Mouse (Mus musculus): ENCODE results near the gene Psmd5. TPM values are rescaled to one million over a fixed set of nuclear protein-coding genes. Genes with fewer than 3 reads are reported as not detected.

Gene Psmd5
- polyA plus RNA-seq, 1 experiment: 4.2 TPM

GRCm38 (mm10) chr2:34880054-34880453 lies 5.3 kb upstream of the Psmd5 start:
- Histone ChIP-seq H3K27ac (ENCODE audit: insufficient read depth, low read depth, low read length) (no peak overlapping the region), H3K4me3 (ENCODE audit: low read depth, low read length) (no peak overlapping the region), H3K27me3 (ENCODE audit: control insufficient read depth, insufficient read depth, low read length) (no peaks in the 10 kb centered on the region), H3K36me3 (ENCODE audit: control insufficient read depth, insufficient read depth, low read length) (no peaks in the 10 kb centered on the region), H3K4me1 (ENCODE audit: control insufficient read depth, insufficient read depth, insufficient read length, low read length) (peaks cover 2% of the 10 kb centered on the region; the same call in 1 of the 2 replicates)
- WGBS: 83% methylated on average over 10 of the region's 10 CpGs
- TF ChIP-seq CTCF (IDR thresholded peaks at IDR 0.05; ENCODE audit: extremely low read depth, insufficient read length, insufficient replicate concordance, low read depth, low read length) (no peak), POLR2A (IDR thresholded peaks at IDR 0.05; ENCODE audit: low read depth, low read length) (no peak)

DNA sequence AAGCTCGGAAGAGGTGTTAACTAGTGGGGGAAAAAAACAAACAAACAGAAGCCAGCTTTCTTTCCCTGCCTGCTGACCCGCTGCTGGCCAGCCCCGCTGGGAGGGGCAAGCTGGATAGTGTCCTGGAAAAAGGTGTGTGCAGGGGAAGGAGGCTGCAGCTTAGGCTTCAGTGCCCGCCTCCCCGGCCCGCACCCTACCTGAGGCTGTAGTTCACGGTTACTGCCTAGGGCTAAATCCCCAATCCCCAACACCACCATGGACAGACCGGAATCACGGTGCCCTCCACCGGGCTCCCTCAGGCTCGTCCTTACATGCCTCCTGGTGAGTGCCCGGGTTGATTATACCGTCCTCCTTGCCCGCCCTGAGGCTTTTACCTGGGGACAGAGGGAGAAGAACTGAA lies 497 bp downstream of the Psmd5 start, which contains the start of gene Cutal:
Gene Cutal, plus strand, starts transcription at position 126 of the 400 bp plus-strand sequence.
- H3K27me3 ChIP-seq (ENCODE audit: control insufficient read depth, insufficient read depth, low read length): no peaks in the 10 kb centered on the region
- TF ChIP-seq CTCF (IDR thresholded peaks at IDR 0.05; ENCODE audit: extremely low read depth, insufficient read length, insufficient replicate concordance, low read depth, low read length): no peak
- TF ChIP-seq POLR2A (IDR thresholded peaks at IDR 0.05; ENCODE audit: low read depth, low read length): no peak
- peaks cover 5% of the 10 kb centered on the region; the same call in 1 of the 2 replicates for H3K4me1 ChIP-seq (ENCODE audit: control insufficient read depth, insufficient read depth, insufficient read length, low read length)
- H3K27ac ChIP-seq (ENCODE audit: insufficient read depth, low read depth, low read length): peak within 1 kb of the TSS; percentile 24; the same call in 1 of the 2 replicates
- peak within 1 kb of the TSS; percentile 56 for H3K4me3 ChIP-seq (ENCODE audit: low read depth, low read length)
- no peaks in the 10 kb centered on the region for H3K36me3 ChIP-seq (ENCODE audit: control insufficient read depth, insufficient read depth, low read length)
- 9% methylated on average over 14 of the region's 14 CpGs for WGBS

DNA sequence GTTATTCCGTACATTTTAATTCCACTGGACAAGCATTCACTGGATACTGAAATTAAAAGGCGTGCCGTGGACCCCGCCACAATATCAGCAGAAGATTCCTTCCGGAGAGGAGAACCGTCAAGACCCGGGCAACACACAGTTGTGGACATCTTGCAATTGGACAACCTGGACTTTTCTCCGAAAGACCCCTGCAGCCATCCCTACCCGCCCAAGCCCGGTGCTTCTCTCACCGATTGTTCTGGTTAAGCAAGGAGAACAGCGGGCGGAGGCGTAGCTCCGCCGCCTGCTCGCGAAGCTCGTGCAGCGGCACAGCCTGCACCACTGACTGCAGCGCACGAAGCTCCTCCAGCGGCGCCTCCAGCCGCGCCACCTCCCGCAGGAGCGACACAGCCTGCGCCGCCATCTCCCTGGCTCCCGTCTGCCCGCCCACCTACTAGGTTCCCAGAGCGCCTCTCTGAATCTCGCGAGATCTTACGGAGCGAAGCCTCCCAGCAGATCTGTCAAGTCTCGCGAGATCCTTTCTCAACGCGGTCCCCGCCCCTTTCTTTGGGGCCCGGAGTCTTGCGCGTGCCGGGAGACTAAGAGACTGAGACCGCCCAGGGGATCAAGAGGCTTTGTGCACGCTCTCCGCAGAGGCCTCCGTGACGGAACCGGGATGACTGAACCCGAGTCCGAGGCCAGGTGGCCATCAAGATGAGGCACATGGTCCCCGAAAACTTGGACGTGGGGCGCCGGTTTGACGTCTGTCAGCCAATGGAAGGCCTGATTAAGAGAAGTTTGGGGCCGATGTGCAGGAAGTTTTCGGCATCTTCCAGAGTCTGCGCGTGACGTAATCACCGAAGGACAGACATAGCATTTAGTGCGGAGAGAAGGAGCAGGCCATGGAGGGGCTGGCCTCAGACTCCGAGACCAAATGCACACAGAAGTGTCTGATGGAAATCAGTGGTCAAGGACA lies 4.0 kb downstream of the Psmd5 start:
- H3K27me3 ChIP-seq (ENCODE audit: control insufficient read depth, insufficient read depth, low read length): no peaks in the 10 kb centered on the region
- WGBS: under 1% methylated on average over 67 of the region's 67 CpGs
- H3K4me1 ChIP-seq (ENCODE audit: control insufficient read depth, insufficient read depth, insufficient read length, low read length): peaks cover 5% of the 10 kb centered on the region; the same call in 1 of the 2 replicates
- peaks cover under 1% of the 10 kb centered on the region; the same call in 1 of the 2 replicates for H3K36me3 ChIP-seq (ENCODE audit: control insufficient read depth, insufficient read depth, low read length)
- TF ChIP-seq POLR2A (IDR thresholded peaks at IDR 0.05; ENCODE audit: low read depth, low read length): peak; percentile 95
- no peak for TF ChIP-seq CTCF (IDR thresholded peaks at IDR 0.05; ENCODE audit: extremely low read depth, insufficient read length, insufficient replicate concordance, low read depth, low read length)
- H3K27ac ChIP-seq (ENCODE audit: insufficient read depth, low read depth, low read length): peak overlapping the region; percentile 91
- H3K4me3 ChIP-seq (ENCODE audit: low read depth, low read length): peak overlapping the region; percentile 95

GRCm38 (mm10) chr2:34869680-34870079 lies 5.1 kb downstream of the Psmd5 start:
- WGBS: 37% methylated on average over 5 of the region's 5 CpGs
- TF ChIP-seq CTCF (IDR thresholded peaks at IDR 0.05; ENCODE audit: extremely low read depth, insufficient read length, insufficient replicate concordance, low read depth, low read length): no peak
- TF ChIP-seq POLR2A (IDR thresholded peaks at IDR 0.05; ENCODE audit: low read depth, low read length): no peak
- H3K4me3 ChIP-seq (ENCODE audit: low read depth, low read length): no peak overlapping the region

DNA sequence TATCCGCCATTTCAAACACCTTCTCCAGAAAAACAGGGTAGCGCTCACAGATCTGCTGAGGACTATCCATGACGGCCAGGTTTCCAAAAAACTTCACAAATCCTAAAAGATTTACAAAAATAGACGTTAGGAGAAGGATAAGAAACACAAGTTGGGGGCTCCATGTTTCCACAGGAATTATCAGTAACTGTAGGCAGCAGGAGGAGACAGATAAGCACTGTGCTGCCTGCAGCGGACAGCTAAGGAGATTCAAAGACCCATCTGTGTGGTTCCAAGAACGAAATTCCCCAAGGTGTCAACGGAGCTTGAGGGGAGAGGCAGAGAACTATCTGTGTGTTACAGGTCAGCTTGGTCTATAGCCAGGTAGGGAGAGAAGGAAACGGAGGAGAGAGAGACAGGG lies 17.0 kb downstream of the Psmd5 start:
- no peaks in the 10 kb centered on the region for H3K4me1 ChIP-seq (ENCODE audit: control insufficient read depth, insufficient read depth, insufficient read length, low read length)
- H3K27me3 ChIP-seq (ENCODE audit: control insufficient read depth, insufficient read depth, low read length): no peaks in the 10 kb centered on the region
- no peak overlapping the region for H3K27ac ChIP-seq (ENCODE audit: insufficient read depth, low read depth, low read length)
- WGBS: 91% methylated on average over 8 of the region's 8 CpGs
- peaks cover 69% of the 10 kb centered on the region for H3K36me3 ChIP-seq (ENCODE audit: control insufficient read depth, insufficient read depth, low read length)
- no peak overlapping the region for H3K4me3 ChIP-seq (ENCODE audit: low read depth, low read length)
- no peak for TF ChIP-seq CTCF (IDR thresholded peaks at IDR 0.05; ENCODE audit: extremely low read depth, insufficient read length, insufficient replicate concordance, low read depth, low read length)
- no peak for TF ChIP-seq POLR2A (IDR thresholded peaks at IDR 0.05; ENCODE audit: low read depth, low read length)

More at GRCm38 (mm10) chr2:34869680-34870079, 5.1 kb downstream of the Psmd5 start:
- peaks cover 10% of the 10 kb centered on the region for H3K36me3 ChIP-seq (ENCODE audit: control insufficient read depth, insufficient read depth, low read length)
- no peak overlapping the region for H3K27ac ChIP-seq (ENCODE audit: insufficient read depth, low read depth, low read length)
- H3K4me1 ChIP-seq (ENCODE audit: control insufficient read depth, insufficient read depth, insufficient read length, low read length): peaks cover 5% of the 10 kb centered on the region; the same call in 1 of the 2 replicates
- H3K27me3 ChIP-seq (ENCODE audit: control insufficient read depth, insufficient read depth, low read length): no peaks in the 10 kb centered on the region

- Histone ChIP-seq H3K4me1 (ENCODE audit: control insufficient read depth, insufficient read depth, insufficient read length, low read length) (no peaks in the 10 kb centered on the region), H3K36me3 (ENCODE audit: control insufficient read depth, insufficient read depth, low read length) (peaks cover 73% of the 10 kb centered on the region), H3K27ac (ENCODE audit: insufficient read depth, low read depth, low read length) (no peak overlapping the region), H3K4me3 (ENCODE audit: low read depth, low read length) (no peak overlapping the region), H3K27me3 (ENCODE audit: control insufficient read depth, insufficient read depth, low read length) (no peaks in the 10 kb centered on the region)
- TF ChIP-seq CTCF (IDR thresholded peaks at IDR 0.05; ENCODE audit: extremely low read depth, insufficient read length, insufficient replicate concordance, low read depth, low read length) (no peak), POLR2A (IDR thresholded peaks at IDR 0.05; ENCODE audit: low read depth, low read length) (no peak)
- WGBS: 93% methylated on average over 4 of the region's 4 CpGs
Observed at GRCm38 (mm10) chr2:34855265-34855664, 19.5 kb downstream of the Psmd5 start.

GRCm38 (mm10) chr2:34847702-34848101 lies 27.1 kb downstream of the Psmd5 start:
- Histone ChIP-seq H3K4me1 (ENCODE audit: control insufficient read depth, insufficient read depth, insufficient read length, low read length) (no peaks in the 10 kb centered on the region), H3K4me3 (ENCODE audit: low read depth, low read length) (no peak overlapping the region), H3K36me3 (ENCODE audit: control insufficient read depth, insufficient read depth, low read length) (peaks cover 12% of the 10 kb centered on the region), H3K27ac (ENCODE audit: insufficient read depth, low read depth, low read length) (no peak overlapping the region), H3K27me3 (ENCODE audit: control insufficient read depth, insufficient read depth, low read length) (no peaks in the 10 kb centered on the region)
- 84% methylated on average over 1 of the region's 1 CpGs for WGBS
- TF ChIP-seq POLR2A (IDR thresholded peaks at IDR 0.05; ENCODE audit: low read depth, low read length): no peak
- no peak for TF ChIP-seq CTCF (IDR thresholded peaks at IDR 0.05; ENCODE audit: extremely low read depth, insufficient read length, insufficient replicate concordance, low read depth, low read length)
